Mouse (Mus musculus) cerebellum, adult 2 months (tissue): ENCODE measurements around the gene Bcan.

Experiments used
- CTCF ChIP-seq: fragments of 200-500 bp; IDR thresholded peaks from 2 replicates; pipeline ENCODE4 v1.5.1; 2011; ENCODE audit warnings: low read depth, mild to moderate bottlenecking, control low read depth, low read length, moderate library complexity, borderline replicate concordance; ENCODE audit not compliant: insufficient read depth
- POLR2A ChIP-seq: fragments of 200-500 bp; IDR thresholded peaks from 2 replicates; pipeline ENCODE4 v1.6.1; 2011; ENCODE audit warnings: low read length, control low read depth, borderline replicate concordance; ENCODE audit not compliant: insufficient read depth

- TF ChIP-seq CTCF (peak; percentile 26; the same call in 1 of the 2 replicates), POLR2A (no peak)
Measured at GRCm38 (mm10) chr3:88005822-88006786, 6.1 kb upstream of the Bcan start.
